Mouse (Mus musculus): Measurements from ENCODE around the gene Gjb2. TPM values are rescaled to one million over a fixed set of nuclear protein-coding genes. Genes with fewer than 3 reads are reported as not detected.
"Not testable (repeated sequence)": the region's sequence is repeated elsewhere in the genome, so short reads cannot be mapped to it uniquely, and the experiment has no call there.

Gene Gjb2
- total RNA-seq, 2 experiments from 2014 or later, result 8.4 to 10.7 TPM

DNA sequence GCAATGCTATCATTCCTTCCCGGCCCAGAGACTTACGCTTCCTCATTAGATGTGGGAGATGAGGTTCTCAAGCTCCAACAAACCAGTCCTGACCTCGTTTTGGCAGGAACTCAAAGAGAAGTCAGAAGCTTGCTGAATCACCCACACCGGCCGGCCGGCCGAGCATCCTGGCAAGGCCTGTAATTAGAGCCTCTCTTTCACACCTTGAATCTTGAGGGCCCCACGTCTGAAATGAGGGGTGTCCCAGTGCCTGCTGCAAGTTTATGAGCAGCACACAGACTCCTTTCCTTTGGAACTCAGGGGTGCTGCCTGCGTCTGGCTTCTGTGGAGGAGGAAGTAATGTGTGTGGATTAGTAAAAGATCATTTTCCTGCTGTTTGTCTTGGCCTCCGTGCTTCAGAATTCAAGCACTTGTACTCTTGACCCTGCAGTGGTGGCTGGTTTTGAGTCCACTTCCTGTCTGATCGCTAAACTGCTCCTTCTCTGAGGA is 20.3 kb downstream of the Gjb2 start:
- intact Hi-C loops (cut with DNase I), result no loop called here
- no peak for DNase-seq (ENCODE audit: extremely low spot score in 1 of 2, low spot score in 2 of 2)

DNA sequence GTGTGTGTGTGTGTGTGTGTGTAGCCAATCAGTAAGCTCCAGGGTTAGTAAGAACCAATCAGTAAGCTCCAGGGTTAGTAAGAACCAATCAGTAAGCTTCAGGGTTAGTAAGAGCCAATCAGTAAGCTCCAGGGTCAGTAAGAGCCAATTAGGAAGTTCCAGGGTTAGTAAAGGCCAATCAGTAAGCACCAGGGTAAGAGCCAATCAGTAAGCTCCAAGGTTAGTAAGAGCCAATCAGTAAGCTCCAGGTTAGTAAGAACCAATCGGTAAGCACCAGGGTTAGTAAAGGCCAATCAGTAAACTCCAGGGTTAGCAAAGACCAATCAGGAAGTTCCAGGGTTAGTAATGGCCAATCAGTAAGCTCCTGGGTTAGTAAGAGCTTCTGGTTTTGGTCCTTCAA is 21.6 kb downstream of the Gjb2 start:
- no peak for DNase-seq (ENCODE audit: extremely low spot score in 1 of 2, low spot score in 2 of 2)
- intact Hi-C loops (cut with DNase I), result no loop called here

DNA sequence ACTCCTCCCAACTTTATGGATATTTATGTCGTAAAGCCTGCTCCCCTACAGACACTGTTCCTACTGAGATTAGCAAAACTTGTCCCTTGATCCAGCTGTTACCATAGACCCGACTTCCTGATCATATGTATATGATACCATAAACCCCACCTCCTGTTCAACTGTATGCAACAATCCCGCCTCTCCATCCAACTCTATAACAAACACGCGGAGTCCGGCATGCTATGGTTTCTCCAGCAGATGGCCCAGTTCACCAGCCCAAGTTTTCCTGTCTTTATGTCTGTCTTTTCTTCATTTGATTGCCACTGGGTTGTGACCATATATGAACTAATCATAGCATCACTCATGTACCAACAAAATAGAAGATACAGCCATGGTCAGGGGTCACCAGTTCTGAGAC is 29.0 kb downstream of the Gjb2 start:
- DNase-seq (ENCODE audit: extremely low spot score in 1 of 2, low spot score in 2 of 2), result no peak
- intact Hi-C loops (cut with DNase I), result no loop called here

DNA sequence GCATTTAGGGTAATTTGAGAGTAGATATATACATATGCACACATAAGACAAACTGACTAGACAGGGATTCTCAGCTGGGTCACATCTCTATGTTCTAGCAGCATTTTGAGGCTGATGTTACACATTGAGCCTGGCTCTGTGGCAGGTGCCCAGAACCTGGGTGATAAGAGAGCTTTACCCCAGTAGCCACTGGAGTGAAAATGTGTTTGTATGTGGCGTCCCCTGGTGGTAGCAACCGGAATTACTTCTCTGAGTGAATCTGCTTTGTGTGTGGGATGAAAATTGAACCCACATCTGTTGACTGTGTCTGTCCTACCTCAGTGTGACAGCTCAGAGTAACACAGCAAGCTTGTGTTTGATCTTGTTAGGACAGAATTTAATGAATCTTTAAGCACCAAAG is 34.6 kb downstream of the Gjb2 start:
- intact Hi-C loops (cut with DNase I); DNase-seq (ENCODE audit: extremely low spot score in 1 of 2, low spot score in 2 of 2): not testable (repeated sequence)

DNA sequence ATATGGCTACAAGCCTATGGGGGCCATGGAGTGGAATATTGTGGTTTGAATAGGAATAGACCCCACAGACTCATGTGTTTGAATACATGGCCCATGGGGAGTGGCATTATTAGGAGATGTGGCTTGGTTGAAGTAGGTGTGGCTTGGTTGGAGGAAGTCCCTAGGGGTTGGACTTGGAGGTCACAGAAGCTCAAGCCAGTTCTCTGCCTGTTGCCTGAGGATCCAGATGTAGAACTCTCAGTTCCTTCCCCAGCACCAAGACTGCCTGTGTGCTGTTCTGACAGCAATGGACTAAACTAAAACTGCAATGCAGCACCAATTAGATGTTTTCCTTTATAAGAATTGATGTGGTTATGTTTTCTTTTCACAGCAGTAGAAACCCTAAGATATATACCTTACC is 38.4 kb downstream of the Gjb2 start:
- intact Hi-C loops (cut with DNase I), result no loop called here
- no peak for DNase-seq (ENCODE audit: extremely low spot score in 1 of 2, low spot score in 2 of 2)

DNA sequence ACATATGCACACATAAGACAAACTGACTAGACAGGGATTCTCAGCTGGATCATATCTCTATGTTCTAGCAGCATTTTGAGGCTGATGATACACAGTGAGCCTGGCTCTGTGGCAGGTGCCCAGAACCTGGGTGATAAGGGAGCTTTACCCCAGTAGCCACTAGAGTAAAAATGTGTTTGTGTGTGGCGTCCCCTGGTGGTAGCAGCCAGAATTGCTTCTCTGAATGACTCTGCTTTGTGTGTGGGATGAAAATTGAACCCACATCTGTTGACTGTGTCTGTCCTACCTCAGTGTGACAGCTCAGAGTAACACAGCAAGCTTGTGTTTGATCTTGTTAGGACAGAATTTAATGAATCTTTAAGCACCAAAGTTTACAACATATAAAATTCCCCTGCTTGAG is 44.5 kb downstream of the Gjb2 start:
- peak; percentile 31 to 49 for DNase-seq (ENCODE audit: extremely low spot score in 1 of 2, low spot score in 2 of 2)
- intact Hi-C loops (cut with DNase I), result not testable (repeated sequence)

DNA sequence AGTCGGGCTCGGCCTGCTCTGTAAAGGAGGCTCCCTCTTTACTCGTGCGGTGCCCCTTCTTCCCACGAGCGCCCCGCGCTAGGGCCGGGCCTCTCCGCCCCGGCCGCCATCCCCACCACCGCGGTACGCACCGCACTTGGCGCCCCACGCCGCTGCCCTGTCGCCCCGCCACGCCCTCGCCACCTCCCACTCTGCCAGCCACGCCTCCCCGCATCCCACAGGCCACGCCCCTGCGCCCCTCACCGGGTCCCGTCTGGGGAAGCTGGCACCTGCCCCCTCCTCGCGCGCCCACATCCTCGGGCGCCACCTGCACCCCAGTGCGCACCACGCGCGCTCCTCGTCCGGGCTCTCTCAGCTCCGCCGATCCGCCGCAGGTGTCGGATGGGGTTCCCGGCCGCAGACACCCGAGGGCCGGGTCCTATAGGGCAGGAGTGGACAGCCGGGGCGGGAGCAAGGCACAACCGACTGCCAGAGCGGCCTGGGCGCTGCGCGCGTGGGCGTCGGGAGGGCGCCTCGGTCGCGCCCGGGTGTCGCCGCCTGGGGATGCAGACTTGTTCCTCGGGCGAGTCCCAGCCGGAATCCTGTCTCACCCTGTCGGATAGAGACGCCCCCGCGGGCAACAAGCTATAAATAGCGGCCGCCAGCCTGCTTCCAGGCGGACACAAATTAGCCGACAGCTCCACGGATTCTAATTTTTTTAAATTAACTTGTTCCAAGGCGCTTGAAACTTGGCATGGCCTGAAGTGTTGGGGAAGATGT is 46.8 kb downstream of the Gjb2 start, which contains the start of gene Gja3:
Gene Gja3 (minus strand): TSS at position 538 of the 759 bp plus-strand sequence.
- intact Hi-C loops (cut with DNase I), result loop anchor here (5.0 kb wide), 1 partner anchor 90 kb away; no protein-coding TSS in a partner anchor
- DNase-seq (ENCODE audit: extremely low spot score in 1 of 2, low spot score in 2 of 2), result peak in 1 of 2 experiments; percentile 61

DNA sequence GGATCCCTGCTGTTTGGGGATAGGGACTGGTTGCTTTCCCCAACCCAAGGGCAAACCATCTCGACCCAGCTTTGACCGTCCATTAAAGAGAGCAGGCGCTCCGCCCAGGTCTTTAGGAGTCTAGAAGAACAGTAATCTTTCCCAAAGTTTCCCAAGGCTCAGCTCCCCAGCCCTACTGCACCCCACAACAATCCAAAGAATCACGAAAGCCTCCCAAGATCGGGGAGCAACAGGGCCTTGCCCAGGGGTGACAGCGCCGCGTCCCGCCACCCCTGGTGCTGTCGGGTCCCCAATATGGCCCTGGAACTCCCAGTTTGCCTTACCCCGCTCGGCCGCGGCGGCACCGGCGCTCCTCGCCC is 47.3 kb downstream of the Gjb2 start:
- no peak for DNase-seq (ENCODE audit: extremely low spot score in 1 of 2, low spot score in 2 of 2)
- intact Hi-C loops (cut with DNase I), result loop anchor here (5.0 kb wide), 1 partner anchor 90 kb away; no protein-coding TSS in a partner anchor

DNA sequence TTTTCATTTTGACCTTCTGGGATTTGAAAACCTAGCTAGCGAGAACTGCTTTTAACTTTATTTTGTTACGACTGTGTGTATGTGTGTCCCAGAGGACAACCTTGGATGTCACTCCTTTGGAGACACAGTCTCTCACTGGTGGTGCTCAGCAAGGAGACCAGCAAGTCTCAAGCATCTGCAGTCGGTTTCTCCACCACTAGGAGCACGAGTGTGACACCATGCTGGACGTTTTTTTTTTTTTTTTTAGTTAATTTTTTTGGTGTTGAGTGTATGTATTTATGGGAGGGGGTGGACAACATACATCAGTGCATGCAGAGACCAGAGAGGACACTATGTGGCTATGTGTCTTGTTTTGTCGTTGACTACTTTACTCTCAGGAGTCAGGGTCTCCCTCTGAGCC is 51.8 kb downstream of the Gjb2 start:
- no peak for DNase-seq (ENCODE audit: extremely low spot score in 1 of 2, low spot score in 2 of 2)
- intact Hi-C loops (cut with DNase I), result no loop called here

Other genes with a start within 250 kb of the Gjb2 start
- gene Zmym2, start 218.0 kb downstream of the Gjb2 start, total RNA-seq (2021), result 10 to 100 TPM; 82.9 to 88.8 TPM
- under 1 TPM; 0.61 to 0.71 TPM for gene Gja3, start 46.6 kb downstream of the Gjb2 start, total RNA-seq (2021)
- under 1 TPM in 1 of 2 experiments, not detected in 1; 0.94 TPM for gene Gm4491, start 11.2 kb upstream of the Gjb2 start, total RNA-seq (2021)
- gene Gjb6, start 28.9 kb upstream of the Gjb2 start, total RNA-seq (2021), result 10 to 100 TPM; 23.8 to 53.7 TPM

Measured in left cerebral cortex, postnatal 10 days (tissue).